Mouse (Mus musculus): ENCODE measurements at regions not wholly inside any gene's neighbourhood (a gene's known extent, or its start where the extent isn't known, plus 50 kb on each side); places are given as distances from the start of the nearest gene placed in this dataset.

- TF ChIP-seq CTCF (IDR thresholded peaks at IDR 0.05; ENCODE audit: borderline replicate concordance, insufficient read depth, low read depth, low read length) (no peak), POLR2A (IDR thresholded peaks at IDR 0.05; ENCODE audit: borderline replicate concordance, insufficient read depth, low read length) (no peak)
Observed at GRCm38 (mm10) chr6:41108897-41109296, 73.6 kb upstream of the 2210010C04Rik start.

Measured in cerebellum, adult 2 months (tissue).